Mouse (Mus musculus): Measurements from ENCODE around the gene Golt1b.

DNA sequence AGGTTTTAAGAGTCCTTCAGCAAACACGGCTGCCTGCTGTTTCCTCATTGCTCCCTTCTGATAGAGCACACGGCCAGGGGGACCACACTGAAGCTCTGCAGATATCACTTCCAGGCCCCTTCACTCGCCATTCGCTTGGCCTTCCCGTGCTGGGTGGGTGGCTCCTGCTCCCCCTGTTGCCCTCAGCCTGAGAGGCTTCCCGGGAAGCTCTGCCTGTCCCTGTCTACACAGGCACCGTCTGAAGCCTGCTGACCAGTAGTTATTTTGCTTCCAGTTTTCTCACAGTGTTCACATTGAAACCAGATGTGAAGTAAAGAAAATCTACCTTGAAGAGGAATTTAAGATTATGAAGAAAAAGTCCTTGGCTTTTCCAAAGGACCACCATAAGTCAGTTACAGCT lies 29.9 kb upstream of the Golt1b start:
- no peak for TF ChIP-seq CTCF (IDR thresholded peaks at IDR 0.05; ENCODE audit: low read depth)
- no peak for TF ChIP-seq EP300 (IDR thresholded peaks at IDR 0.05; ENCODE audit: low read depth)
